In genomic region chr19:32755104-32755791, GRCm38 (mm10) we compare ENCODE assay signal across 9 mouse cellular contexts. TPM values are rescaled to one million over a fixed set of nuclear protein-coding genes. Genes with fewer than 3 reads are reported as not detected.
DNase-seq lines count a peak whose midpoint lies in the region; ATAC-seq and TF ChIP-seq lines count a peak whose summit lies in the region.
"Had no signal": no experiment of that assay in that cellular context is flagged by ENCODE, and none has a peak within 500 bp of the region (broad histone marks: within the 10 kb centered on the region; RNA-seq: fewer than 3 reads in every experiment).

No protein-coding gene starts in this region.

- H3K27me3 ChIP-seq in heart, embryonic 11.5 days (ENCODE audit: control insufficient read depth, insufficient read depth, low read length) = no peaks in the 10 kb centered on the region
- no peaks in the 10 kb centered on the region for H3K27me3 ChIP-seq in G1E (ENCODE audit: insufficient read depth, low read length)
- H3K27me3 ChIP-seq in forebrain, embryonic 12.5 days = 0 out of 2 replicates have a peak, but pooled peaks cover 5% of the 10 kb centered on the region
- H3K27me3 ChIP-seq in limb, embryonic 15.5 days = peaks cover 20% of the 10 kb centered on the region
- no peaks in the 10 kb centered on the region; the same call in 1 of the 2 replicates for H3K27me3 ChIP-seq in stomach, embryonic 16.5 days (ENCODE audit: control insufficient read depth, insufficient read depth, low read length)
- H3K27me3 ChIP-seq: Patski had no signal

- no peaks in the 10 kb centered on the region for H3K9me3 ChIP-seq in heart, embryonic 11.5 days (replicated peaks; ENCODE audit: control insufficient read depth, low read length)
- H3K9me3 ChIP-seq in G1E (replicated peaks) = no peaks in the 10 kb centered on the region
- H3K9me3 ChIP-seq in forebrain, embryonic 12.5 days = no peaks in the 10 kb centered on the region
- no peaks in the 10 kb centered on the region for H3K9me3 ChIP-seq in limb, embryonic 15.5 days
- H3K9me3 ChIP-seq in stomach, embryonic 16.5 days (replicated peaks; ENCODE audit: control insufficient read depth, low read length) = no peaks in the 10 kb centered on the region

- no peaks in the 10 kb centered on the region for H3K36me3 ChIP-seq in heart, embryonic 11.5 days (ENCODE audit: control insufficient read depth, insufficient read depth, low read length)
- no peaks in the 10 kb centered on the region for H3K36me3 ChIP-seq in G1E (replicated peaks)
- H3K36me3 ChIP-seq in forebrain, embryonic 12.5 days (replicated peaks) = no peaks in the 10 kb centered on the region
- no peaks in the 10 kb centered on the region for H3K36me3 ChIP-seq in limb, embryonic 15.5 days
- no peaks in the 10 kb centered on the region for H3K36me3 ChIP-seq in stomach, embryonic 16.5 days (ENCODE audit: control insufficient read depth, insufficient read depth, low read length)

- H3K4me1 ChIP-seq in heart, embryonic 11.5 days (ENCODE audit: control insufficient read depth, insufficient read depth, low read length) = peaks cover 7% of the 10 kb centered on the region; the same call in 1 of the 2 replicates
- peaks cover 23% of the 10 kb centered on the region for H3K4me1 ChIP-seq in G1E (ENCODE audit: insufficient read depth, low read depth, low read length)
- H3K4me1 ChIP-seq in forebrain, embryonic 12.5 days = peaks cover 25% of the 10 kb centered on the region
- peaks cover 4% of the 10 kb centered on the region for H3K4me1 ChIP-seq in limb, embryonic 15.5 days
- H3K4me1 ChIP-seq in stomach, embryonic 16.5 days (ENCODE audit: control insufficient read depth, insufficient read depth, low read length) = peaks cover 11% of the 10 kb centered on the region

- H3K27ac ChIP-seq in heart, embryonic 11.5 days (ENCODE audit: low read depth, low read length) = peak overlapping the region; percentile 97
- 0 out of 2 replicates have a peak overlapping the region, but pooled peaks have one; percentile 100 for H3K27ac ChIP-seq in forebrain, embryonic 12.5 days
- no peak overlapping the region for H3K27ac ChIP-seq in limb, embryonic 15.5 days
- H3K27ac ChIP-seq in stomach, embryonic 16.5 days (ENCODE audit: low read length) = peak overlapping the region; percentile 97; the same call in 1 of the 2 replicates

- peak overlapping the region; percentile 95 for H3K4me3 ChIP-seq in heart, embryonic 11.5 days (ENCODE audit: low read depth, low read length)
- H3K4me3 ChIP-seq in G1E (ENCODE audit: low read depth, low read length) = peak overlapping the region; percentile 89
- H3K4me3 ChIP-seq in forebrain, embryonic 12.5 days (replicated peaks) = peak overlapping the region; percentile 94
- peak overlapping the region; percentile 95 for H3K4me3 ChIP-seq in limb, embryonic 15.5 days
- H3K4me3 ChIP-seq in stomach, embryonic 16.5 days (replicated peaks; ENCODE audit: low read length) = peak overlapping the region; percentile 74

- DNase-seq in heart, postnatal 4 days = no peak
- DNase-seq in G1E (ENCODE audit: low spot score) = no peak
- DNase-seq in right cerebral cortex, postnatal 36 days (ENCODE audit: low spot score in 2 of 2) = no peak
- no peak for DNase-seq in right cerebral cortex, postnatal 10 days (ENCODE audit: low spot score in 2 of 2)

- TF ChIP-seq CTCF in G1E (IDR thresholded peaks at IDR 0.05; ENCODE audit: low read depth, low read length) = no peak

- 5% methylated on average over 12 of the region's 12 CpGs for WGBS in heart, embryonic 11.5 days (ENCODE audit: insufficient replicate concordance)
- 1% methylated on average over 12 of the region's 12 CpGs for WGBS in forebrain, embryonic 12.5 days
- 6% methylated on average over 12 of the region's 12 CpGs for WGBS in limb, embryonic 15.5 days
- WGBS in stomach, embryonic 16.5 days = 10% methylated on average over 12 of the region's 12 CpGs

- peak overlapping the region; percentile 82 for H3K9ac ChIP-seq in heart, embryonic 11.5 days (ENCODE audit: low read depth, low read length)
- H3K9ac ChIP-seq in forebrain, embryonic 12.5 days = peak overlapping the region; percentile 98
- peak overlapping the region; percentile 66; the same call in 1 of the 2 replicates for H3K9ac ChIP-seq in limb, embryonic 15.5 days
- peak overlapping the region; percentile 92 for H3K9ac ChIP-seq in stomach, embryonic 16.5 days (ENCODE audit: low read length)

- H3K4me2 ChIP-seq in heart, embryonic 11.5 days = peak overlapping the region; percentile 97
- peak overlapping the region; percentile 92 for H3K4me2 ChIP-seq in forebrain, embryonic 12.5 days
- peak overlapping the region; percentile 93 for H3K4me2 ChIP-seq in limb, embryonic 15.5 days
- peak overlapping the region; percentile 92 for H3K4me2 ChIP-seq in stomach, embryonic 16.5 days (ENCODE audit: low read depth, low read length)

- no peak for ATAC-seq in heart, embryonic 11.5 days (replicated peaks; ENCODE audit: insufficient number of reproducible peaks, low FRiP score, low TSS enrichment)
- ATAC-seq in G1E (ENCODE audit: extremely low read depth, insufficient number of reproducible peaks, low FRiP score, poor library complexity, severe bottlenecking) = peak; percentile 2; the same call in 1 of the 2 replicates
- no peak for ATAC-seq in forebrain, embryonic 12.5 days (ENCODE audit: low FRiP score)
- no peak for ATAC-seq in limb, embryonic 15.5 days (ENCODE audit: insufficient number of reproducible peaks, low FRiP score, low TSS enrichment, low read depth)
- ATAC-seq in stomach, embryonic 16.5 days (ENCODE audit: insufficient read depth, low FRiP score) = no peak

RNA-seq across cellular contexts. Expression of gene Pten, which starts 2.0 kb away (rescaled TPM):
- 5.1 and 9.6 TPM in 2 replicates for polyA plus RNA-seq in heart, embryonic 11.5 days (2014; fragmentation: Nextera tagmentation; extraction: Ambion mirVana)
- total RNA-seq in heart, postnatal 4 days (2021) = 10 to 100 TPM; 44.9 to 47.2 TPM
- total RNA-seq in G1E (2014; fragmentation: Nextera tagmentation) (133 and 134 TPM in 2 replicates), G1E (2017) (96.8 and 105 TPM in 2 replicates)
- polyA plus RNA-seq in G1E (2012) = 31.4 and 43.7 TPM in 2 replicates
- 14.0 and 14.3 TPM in 2 replicates for polyA plus RNA-seq in forebrain, embryonic 12.5 days (2016; fragmentation: Nextera tagmentation; extraction: Ambion mirVana)
- 7.1 and 9.5 TPM in 2 replicates for polyA plus RNA-seq in limb, embryonic 15.5 days (2015; fragmentation: Nextera tagmentation; extraction: Ambion mirVana)
- polyA plus RNA-seq in stomach, embryonic 16.5 days (2015; fragmentation: Nextera tagmentation; extraction: Ambion mirVana) = 7.1 and 8.2 TPM in 2 replicates

RNA-seq across cellular contexts. Expression of gene Atad1, which starts 15.7 kb away (rescaled TPM):
- 60.1 and 65.8 TPM in 2 replicates for polyA plus RNA-seq in heart, embryonic 11.5 days (2014; fragmentation: Nextera tagmentation; extraction: Ambion mirVana)
- total RNA-seq in heart, postnatal 4 days (2021) = 10 to 100 TPM; 70.2 to 76.7 TPM
- total RNA-seq in G1E (2014; fragmentation: Nextera tagmentation) (102 and 117 TPM in 2 replicates), G1E (2017) (53.5 and 69.8 TPM in 2 replicates)
- polyA plus RNA-seq in G1E (2012) = 1.4 and 2.3 TPM in 2 replicates
- 98.4 and 98.9 TPM in 2 replicates for polyA plus RNA-seq in forebrain, embryonic 12.5 days (2016; fragmentation: Nextera tagmentation; extraction: Ambion mirVana)
- 54.5 and 55.2 TPM in 2 replicates for polyA plus RNA-seq in limb, embryonic 15.5 days (2015; fragmentation: Nextera tagmentation; extraction: Ambion mirVana)
- polyA plus RNA-seq in stomach, embryonic 16.5 days (2015; fragmentation: Nextera tagmentation; extraction: Ambion mirVana) = 65.1 and 68.7 TPM in 2 replicates

Comparison
In these comparisons a context has a peak if more than half of its experiments do, and no peak if none do; other contexts are left out.
1. RNA of gene Atad1, which starts 15.7 kb away (polyA plus RNA-seq): 98.4 to 98.9 TPM in forebrain, embryonic 12.5 days, 65.1 to 68.7 TPM in stomach, embryonic 16.5 days, 60.1 to 65.8 TPM in heart, embryonic 11.5 days and 54.5 to 55.2 TPM in limb, embryonic 15.5 days; 1.4 to 2.3 TPM in G1E; every median in the first group is over 10 times any median in the second.
2. Peak in every context shown above with its lines, with median percentiles within 50 percentile points of each other: H3K4me2 ChIP-seq, H3K4me3 ChIP-seq and H3K9ac ChIP-seq.